Mouse (Mus musculus): Measurements from ENCODE around the gene Atg4a-ps. TPM values are rescaled to one million over a fixed set of nuclear protein-coding genes. Genes with fewer than 3 reads are reported as not detected.
"Not testable (repeated sequence)": the region's sequence is repeated elsewhere in the genome, so short reads cannot be mapped to it uniquely, and the experiment has no call there.

Atg4a-ps gene
- 1 to 10 TPM in 2 of 4 experiments, not detected in 2; 2.1 to 3.1 TPM for total RNA-seq (2022)

GRCm38 (mm10) chr3:103645968-103646367, at the start of gene Atg4a-ps:
Gene Atg4a-ps, minus strand, starts transcription at chr3:103646068.
- not testable (repeated sequence) for DNase-seq (ENCODE audit: low spot score)

DNA sequence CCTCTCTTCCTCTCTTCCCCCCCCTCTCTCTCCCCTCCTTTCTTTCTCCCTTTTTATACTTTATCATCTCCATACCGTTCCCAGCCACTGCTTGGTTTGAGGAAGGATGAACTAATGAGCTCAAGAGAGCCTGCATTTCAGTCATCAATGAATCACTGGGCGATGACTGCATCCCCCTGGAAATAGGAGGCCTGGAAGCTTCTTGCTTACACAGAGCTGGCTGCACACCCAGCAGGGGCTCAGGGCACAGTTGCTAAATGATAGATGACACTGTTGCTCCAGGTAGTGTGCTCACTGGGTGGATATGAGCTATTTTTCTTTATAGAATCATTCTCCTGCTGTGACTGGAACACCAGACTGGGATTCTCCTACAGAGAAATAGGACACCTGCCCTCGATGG, 49.7 kb upstream of the Atg4a-ps start:
- DNase-seq (ENCODE audit: low spot score), result no peak

DNA sequence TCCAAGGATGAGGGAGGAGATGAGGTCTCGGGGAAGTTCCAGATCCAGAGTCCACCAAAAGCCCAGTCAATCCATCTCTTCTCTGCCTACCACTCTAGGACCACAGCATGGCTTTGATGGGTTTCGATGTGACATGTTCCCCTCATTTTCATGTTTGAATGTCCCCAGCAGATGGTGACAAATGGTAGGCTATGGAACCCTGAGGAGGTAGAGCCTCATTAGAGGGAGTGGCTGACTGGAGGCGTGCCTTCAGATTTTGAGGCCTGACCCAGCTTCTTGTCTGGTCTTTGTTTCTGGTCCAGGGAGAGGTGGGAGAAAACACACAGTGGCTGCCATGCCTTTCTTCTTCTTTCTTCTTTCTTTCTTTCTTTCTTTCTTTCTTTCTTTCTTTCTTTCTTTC, 44.6 kb upstream of the Atg4a-ps start:
- peak; percentile 26 for DNase-seq (ENCODE audit: low spot score)

DNA sequence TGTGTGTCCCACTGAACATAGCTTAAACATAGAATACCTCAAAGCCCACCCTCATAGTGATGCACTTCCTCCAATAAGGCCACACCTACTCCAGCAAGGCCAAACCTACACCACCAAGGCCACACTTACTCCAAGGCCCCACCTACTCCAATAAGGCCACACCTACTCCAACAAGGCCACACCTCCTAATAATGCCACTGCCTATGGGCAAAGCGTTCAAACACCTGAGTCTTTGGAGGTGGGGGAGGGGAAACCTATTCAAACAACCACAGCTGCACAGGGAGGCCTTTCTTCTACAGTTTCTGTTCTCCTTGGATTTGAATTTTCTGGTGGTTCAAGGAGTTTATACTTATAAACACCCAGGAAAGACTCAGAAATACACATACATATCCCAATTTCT, 43.2 kb upstream of the Atg4a-ps start:
- DNase-seq (ENCODE audit: low spot score), result no peak

DNA sequence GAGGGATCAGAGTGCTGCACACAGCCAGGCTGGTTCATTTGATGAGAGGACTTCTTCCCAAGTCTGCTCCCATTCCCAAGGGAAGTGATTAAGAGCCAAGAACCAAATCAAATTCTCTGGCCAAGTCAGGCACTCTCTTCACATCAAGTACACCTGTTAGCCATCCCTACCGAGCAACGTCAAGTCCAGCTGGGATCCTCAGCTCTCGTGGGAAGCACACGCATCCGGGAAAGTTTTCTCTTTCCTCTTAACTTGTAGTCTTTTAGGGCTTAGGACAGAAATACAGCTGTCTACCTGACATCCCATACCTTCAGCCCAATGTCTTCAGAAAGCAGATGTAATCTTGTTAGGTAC, 38.1 kb upstream of the Atg4a-ps start:
- no peak for DNase-seq (ENCODE audit: low spot score)

GRCm38 (mm10) chr3:103683234-103683965, 37.5 kb upstream of the Atg4a-ps start:
- no peak for DNase-seq (ENCODE audit: low spot score)

- DNase-seq (ENCODE audit: low spot score), result no peak
Measured at GRCm38 (mm10) chr3:103682473-103682872, 36.6 kb upstream of the Atg4a-ps start.

DNA sequence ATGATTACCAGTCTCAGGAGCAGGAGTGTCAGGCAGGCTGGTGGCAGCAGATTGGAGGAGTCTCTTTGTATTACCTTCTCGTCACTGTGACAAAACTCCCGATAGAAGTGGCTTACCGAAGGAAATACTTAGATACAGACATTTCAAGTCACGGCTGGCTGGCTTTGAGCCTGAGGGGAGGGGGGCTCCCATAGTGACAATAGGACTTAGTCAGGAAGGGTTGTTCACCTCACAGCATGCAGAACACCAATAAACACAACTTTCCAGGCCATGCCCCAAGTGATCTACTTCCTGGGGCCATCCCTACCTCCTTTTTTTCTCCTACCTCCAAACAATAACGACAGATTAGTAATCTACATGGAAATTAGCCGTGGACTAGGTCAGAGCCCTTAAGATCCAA, 32.9 kb upstream of the Atg4a-ps start:
- DNase-seq (ENCODE audit: low spot score), result no peak

DNA sequence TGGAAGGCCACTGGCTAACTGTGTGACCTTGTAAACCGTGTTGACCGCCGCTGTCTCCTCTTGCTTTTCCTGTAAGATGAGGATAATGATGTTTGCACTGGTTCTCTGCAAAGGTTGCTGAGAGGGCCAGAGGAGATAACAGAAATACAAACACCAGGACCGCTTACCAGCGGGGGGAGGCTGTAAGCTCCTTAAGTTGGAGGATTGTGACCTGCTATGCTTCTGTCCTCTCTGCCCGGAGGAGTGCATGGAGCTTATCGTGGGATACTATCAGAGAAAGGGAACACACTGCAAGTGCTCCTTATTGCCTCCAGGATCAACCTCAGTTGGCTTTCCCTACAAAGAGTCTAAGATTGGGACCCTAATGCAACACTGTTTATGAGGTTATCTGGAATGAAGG, 26.8 kb upstream of the Atg4a-ps start:
- no peak for DNase-seq (ENCODE audit: low spot score)

- DNase-seq (ENCODE audit: low spot score), result no peak
Measured at GRCm38 (mm10) chr3:103672113-103672512, 26.2 kb upstream of the Atg4a-ps start.

DNA sequence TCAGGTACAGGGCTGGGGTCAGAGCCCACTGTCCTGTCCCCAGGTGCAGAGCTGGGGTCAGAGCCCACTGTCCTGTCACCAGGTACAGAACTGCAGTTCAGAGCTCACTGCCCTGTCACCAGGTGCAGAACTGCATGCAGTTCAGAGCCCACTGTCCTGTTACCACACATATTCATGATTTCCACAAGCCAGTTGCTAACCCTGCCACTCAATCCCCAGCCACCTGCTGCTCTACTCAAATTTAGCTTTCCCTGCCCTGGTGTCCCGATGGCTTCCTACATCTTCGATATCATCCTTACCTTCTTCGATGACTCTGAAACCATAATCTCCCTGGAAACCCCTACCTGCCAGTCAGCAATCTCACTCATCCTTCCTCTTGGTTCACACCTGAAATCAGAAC, 17.5 kb upstream of the Atg4a-ps start:
- no peak for DNase-seq (ENCODE audit: low spot score)

- peak; percentile 24 for DNase-seq (ENCODE audit: low spot score)
Measured at GRCm38 (mm10) chr3:103661714-103662113, 15.8 kb upstream of the Atg4a-ps start.

DNA sequence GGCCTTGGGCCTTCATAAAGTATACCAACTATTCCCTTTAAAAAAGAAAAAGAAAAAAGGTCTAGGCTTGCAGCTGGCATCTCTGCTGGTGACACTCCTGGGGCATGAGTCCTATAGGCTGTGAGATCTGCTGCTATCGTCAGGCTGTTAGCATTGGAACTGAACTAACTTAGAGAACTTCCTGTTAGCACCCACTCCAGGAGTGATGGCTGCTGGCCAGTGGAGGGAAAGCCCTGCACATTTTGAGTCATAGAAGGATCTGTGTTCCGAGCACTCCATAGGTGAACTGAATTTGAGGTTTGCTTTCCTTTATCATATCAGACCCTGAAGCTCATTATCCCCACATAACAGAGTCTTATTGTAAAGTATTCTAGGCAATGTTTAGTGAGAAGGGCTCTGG, 14.1 kb upstream of the Atg4a-ps start:
- DNase-seq (ENCODE audit: low spot score), result no peak

GRCm38 (mm10) chr3:103650406-103650805, 4.5 kb upstream of the Atg4a-ps start:
- DNase-seq (ENCODE audit: low spot score), result no peak

- DNase-seq (ENCODE audit: low spot score), result no peak
Measured at GRCm38 (mm10) chr3:103649716-103650115, 3.8 kb upstream of the Atg4a-ps start.

- DNase-seq (ENCODE audit: low spot score), result peak; percentile 28
Measured at GRCm38 (mm10) chr3:103648486-103648885, 2.6 kb upstream of the Atg4a-ps start.

DNA sequence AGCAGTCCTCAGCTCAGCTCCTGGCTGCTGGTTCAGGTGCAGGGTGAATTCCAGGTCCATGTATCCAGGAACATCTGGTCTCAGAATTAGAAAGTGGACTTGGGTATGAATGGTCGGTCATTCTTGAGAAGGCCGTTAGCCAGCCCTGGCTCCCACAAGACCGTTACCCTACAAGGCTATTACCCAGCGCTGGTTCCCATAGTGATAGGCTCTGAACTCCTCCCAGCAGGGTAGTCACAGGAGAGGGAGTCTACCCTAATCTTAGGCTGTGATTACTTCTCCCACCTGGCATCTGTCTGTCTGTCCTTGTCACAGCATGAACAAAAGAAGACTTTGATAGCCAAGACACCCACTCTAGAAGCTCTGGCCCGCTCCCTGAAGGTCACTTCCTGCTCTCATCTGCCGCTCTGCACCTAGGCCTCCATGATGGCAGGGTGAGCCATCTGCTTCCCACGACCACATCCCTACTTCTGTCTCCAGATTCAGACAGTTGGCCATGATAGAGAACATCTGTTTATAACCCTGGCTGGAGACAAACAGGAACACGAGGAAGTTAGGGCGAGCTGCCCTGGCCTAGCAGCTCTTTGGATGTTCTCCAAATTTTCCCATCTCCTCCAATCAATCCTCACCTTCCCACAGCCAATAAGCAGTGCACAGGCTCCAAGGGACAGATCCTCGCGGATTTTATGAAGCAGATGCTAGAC, 1.4 kb upstream of the Atg4a-ps start:
- DNase-seq (ENCODE audit: low spot score), result peak; percentile 45

GRCm38 (mm10) chr3:103641301-103641700, 4.6 kb downstream of the Atg4a-ps start:
- no peak for DNase-seq (ENCODE audit: low spot score)

DNA sequence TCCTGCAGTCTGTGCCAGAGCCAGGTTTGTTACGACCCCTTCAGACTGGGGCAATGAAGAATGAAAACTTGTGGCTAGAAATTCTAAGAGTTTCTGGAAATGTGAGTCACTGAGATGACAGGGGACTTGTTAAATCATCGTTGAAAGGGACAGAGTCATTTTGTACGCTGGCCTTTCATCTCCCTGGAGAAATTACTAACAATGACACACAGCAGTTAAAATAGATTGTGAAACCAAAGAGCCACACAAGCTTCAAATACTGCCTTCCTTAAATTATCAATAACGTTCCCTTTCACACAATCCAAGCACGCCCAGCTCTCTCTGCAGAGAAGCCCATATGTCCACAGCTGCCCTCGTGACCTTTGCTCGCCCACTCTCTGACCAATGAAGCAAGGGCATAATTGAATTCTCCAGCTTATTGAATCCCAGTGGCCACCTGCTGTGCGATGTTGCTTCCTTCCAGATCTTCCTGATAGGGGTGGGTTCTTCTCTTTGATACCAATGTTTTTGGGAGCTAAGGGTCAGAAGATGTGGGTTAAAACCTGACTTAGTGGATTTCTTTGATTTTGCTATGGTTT, 5.6 kb downstream of the Atg4a-ps start:
- no peak for DNase-seq (ENCODE audit: low spot score)

DNA sequence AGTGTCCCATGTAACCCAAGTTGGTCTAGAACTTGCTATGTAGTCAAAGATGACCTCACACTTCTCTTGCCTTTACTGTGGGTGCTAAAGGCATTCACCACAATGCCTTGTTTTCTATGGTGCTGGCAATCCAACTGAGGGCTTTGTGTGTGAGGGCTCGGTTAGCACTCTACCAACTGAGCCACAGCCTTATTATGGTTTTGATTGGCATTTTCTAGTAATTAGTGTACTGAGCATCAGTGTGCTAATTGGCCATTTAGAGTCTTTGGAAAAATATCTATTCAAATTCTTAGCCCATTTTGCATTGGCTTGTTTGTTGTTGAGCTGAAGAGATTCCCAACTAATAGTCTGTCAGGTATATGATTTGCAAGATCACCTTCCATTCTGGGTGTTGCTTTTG, 8.2 kb downstream of the Atg4a-ps start:
- no peak for DNase-seq (ENCODE audit: low spot score)

DNA sequence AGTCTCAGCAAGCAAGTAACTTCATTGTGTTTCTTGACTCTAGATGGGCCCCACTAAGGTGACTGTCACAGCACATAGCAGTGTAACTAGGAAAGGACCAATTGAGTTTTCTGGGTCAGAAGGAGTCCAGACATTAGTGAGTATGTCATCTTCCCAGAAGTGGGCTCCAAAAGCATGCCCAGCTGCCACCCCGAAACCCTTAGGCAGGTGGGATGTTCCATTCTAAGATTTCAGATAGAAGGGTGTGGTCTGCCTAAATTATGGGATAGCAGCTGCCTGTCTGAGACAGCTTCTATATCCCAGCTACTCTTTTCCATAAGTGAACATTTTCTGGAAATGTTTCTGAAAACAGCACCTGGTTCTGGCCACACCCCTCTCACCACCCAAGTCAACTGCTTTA, 11.6 kb downstream of the Atg4a-ps start:
- no peak for DNase-seq (ENCODE audit: low spot score)

- DNase-seq (ENCODE audit: low spot score), result no peak
Measured at GRCm38 (mm10) chr3:103633831-103634230, 12.0 kb downstream of the Atg4a-ps start.

DNA sequence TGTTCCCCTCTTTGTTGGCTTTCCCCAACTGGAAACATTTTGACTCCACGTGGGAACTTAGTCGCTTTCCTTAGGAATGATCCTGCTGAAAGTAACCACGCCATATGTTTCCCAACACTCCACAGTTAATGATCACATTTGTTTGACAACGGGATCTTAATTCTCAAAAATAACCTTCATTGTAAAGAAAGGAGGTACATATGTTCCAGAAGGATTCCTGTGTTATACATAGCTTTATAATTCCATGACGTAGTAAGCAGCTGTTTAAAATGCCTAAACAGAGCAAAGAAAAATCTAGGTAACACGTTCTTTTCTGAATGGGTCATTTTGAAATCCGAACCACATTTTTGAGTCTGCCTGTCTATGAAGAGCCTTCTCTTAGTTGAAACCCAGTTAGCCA, 12.7 kb downstream of the Atg4a-ps start:
- DNase-seq (ENCODE audit: low spot score), result no peak

Measured in heart, adult 8-10 months (tissue).